In genomic region chr7:19830682-19831156, GRCm38 (mm10) we compare ENCODE assay signal across 10 mouse cellular contexts. TPM values are rescaled to one million over a fixed set of nuclear protein-coding genes. Genes with fewer than 3 reads are reported as not detected.
DNase-seq lines count a peak whose midpoint lies in the region; ATAC-seq and TF ChIP-seq lines count a peak whose summit lies in the region.
"Had no signal": no experiment of that assay in that cellular context is flagged by ENCODE, and none has a peak within 500 bp of the region (broad histone marks: within the 10 kb centered on the region; RNA-seq: fewer than 3 reads in every experiment).

No protein-coding gene starts in this region.

- in situ Hi-C loops in Patski (cut with MboI; ENCODE audit: low pct_unique_long_range_greater_than_20kb) = no loop called here

- ATAC-seq in frontal cortex, adult (ENCODE audit: low TSS enrichment) = peak; percentile 27; the same call in 1 of the 2 replicates
- peak; percentile 96 for ATAC-seq in Patski
- peak; percentile 87 for ATAC-seq in lung, embryonic 16.5 days (ENCODE audit: low read depth)

- H3K9ac ChIP-seq in lung, embryonic 16.5 days (ENCODE audit: low read length) = peak overlapping the region; percentile 33; the same call in 1 of the 2 replicates

- H3K4me1 ChIP-seq in lung, embryonic 16.5 days (replicated peaks; ENCODE audit: control insufficient read depth, insufficient read depth, low read length) = peaks cover 15% of the 10 kb centered on the region

- no peak for TF ChIP-seq CTCF in Patski (IDR thresholded peaks at IDR 0.05)

- no peak overlapping the region for H3K27ac ChIP-seq in lung, embryonic 16.5 days (ENCODE audit: low read length)

- peak overlapping the region; percentile 26 for H3K4me2 ChIP-seq in lung, embryonic 16.5 days (ENCODE audit: low read depth, low read length)

- WGBS in lung, embryonic 16.5 days = 19% methylated on average over 13 of the region's 13 CpGs

- no peaks in the 10 kb centered on the region for H3K27me3 ChIP-seq in Patski
- H3K27me3 ChIP-seq in lung, embryonic 16.5 days (ENCODE audit: control insufficient read depth, insufficient read depth, low read depth, low read length) = no peaks in the 10 kb centered on the region

- CTCF ChIA-PET in Patski (lab: Charles Lee) = interaction anchor here (1.2 to 2.5 kb wide), 4 partner anchors 8 to 29 kb away, joined by 3 to 13 read pairs (median 6); partner anchors contain the start of gene Bcl3

- POLR2A ChIA-PET in Patski (lab: Charles Lee) = interaction anchor here (1.4 to 2.6 kb wide), 5 partner anchors 9 to 27 kb away, joined by 5 to 11 read pairs (median 7); partner anchors contain the start of gene Bcl3

- no peak for DNase-seq in frontal cortex, postnatal 25 days (ENCODE audit: low spot score in 2 of 2)
- peak; percentile 89 for DNase-seq in Patski (ENCODE audit: low read depth, low spot score)
- DNase-seq in gastrocnemius, postnatal 4 days (ENCODE audit: low spot score in 2 of 2) = peak; percentile 75 to 84
- DNase-seq in kidney, adult 18-20 months = peak; percentile 91
- peak; percentile 94 for DNase-seq in testis, postnatal 10 days (ENCODE audit: low spot score)
- DNase-seq in T-cell, adult 2 months (ENCODE audit: low spot score) = no peak

- H3K4me3 ChIP-seq in lung, embryonic 16.5 days (ENCODE audit: low read length) = peak overlapping the region; percentile 0; the same call in 1 of the 2 replicates

- no peaks in the 10 kb centered on the region for H3K36me3 ChIP-seq in lung, embryonic 16.5 days (ENCODE audit: control insufficient read depth, insufficient read depth, low read length)
- H3K36me3 ChIP-seq: G1E had no signal

- no peaks in the 10 kb centered on the region for H3K9me3 ChIP-seq in lung, embryonic 16.5 days (ENCODE audit: control insufficient read depth, low read length)
- H3K9me3 ChIP-seq: G1E had no signal

RNA-seq across cellular contexts. Expression of gene Bcl3, which starts 8.1 kb away (rescaled TPM):
- polyA plus RNA-seq in Patski (2021) = 70.5 TPM
- 1 to 10 TPM; 5.1 to 5.7 TPM for total RNA-seq in gastrocnemius, postnatal 4 days (2021)
- 5.4 and 5.7 TPM in 2 replicates for polyA plus RNA-seq in lung, embryonic 16.5 days (2015; fragmentation: Nextera tagmentation; extraction: Ambion mirVana)

RNA-seq across cellular contexts. Expression of gene Gm19345, which starts 21.1 kb away (rescaled TPM):
- 0.10 TPM for polyA plus RNA-seq in Patski (2021)
- not detected for total RNA-seq in gastrocnemius, postnatal 4 days (2021)
- 0.15 TPM in 1 of 2 replicates, not detected in the other for polyA plus RNA-seq in lung, embryonic 16.5 days (2015; fragmentation: Nextera tagmentation; extraction: Ambion mirVana)
- total RNA-seq: G1E had no signal
- polyA plus RNA-seq: G1E had no signal

RNA-seq across cellular contexts. Expression of gene Ceacam16, which starts 30.4 kb away (rescaled TPM):
- polyA plus RNA-seq in Patski (2021) = not detected
- not detected for total RNA-seq in gastrocnemius, postnatal 4 days (2021)
- not detected in 2 replicates for polyA plus RNA-seq in lung, embryonic 16.5 days (2015; fragmentation: Nextera tagmentation; extraction: Ambion mirVana)
- total RNA-seq: layer of hippocampus, adult 18-20 months had no signal

RNA-seq across cellular contexts. Expression of gene Cblc, which starts 34.1 kb away (rescaled TPM):
- 0.15 TPM for polyA plus RNA-seq in Patski (2021)
- total RNA-seq in gastrocnemius, postnatal 4 days (2021) = under 1 TPM; 0.76 to 0.96 TPM
- 17.8 and 18.8 TPM in 2 replicates for polyA plus RNA-seq in lung, embryonic 16.5 days (2015; fragmentation: Nextera tagmentation; extraction: Ambion mirVana)
- total RNA-seq: G1E; layer of hippocampus, adult 18-20 months had no signal
- polyA plus RNA-seq: G1E had no signal

RNA-seq across cellular contexts. Expression of gene Ceacam19, which starts 57.0 kb away (rescaled TPM):
- 0.21 TPM for polyA plus RNA-seq in Patski (2021)
- total RNA-seq in gastrocnemius, postnatal 4 days (2021) = not detected
- polyA plus RNA-seq in lung, embryonic 16.5 days (2015; fragmentation: Nextera tagmentation; extraction: Ambion mirVana) = 0.06 TPM in 1 of 2 replicates, not detected in the other
- total RNA-seq: layer of hippocampus, adult 18-20 months had no signal
- polyA plus RNA-seq: G1E had no signal

Comparison
In these comparisons a context has a peak if more than half of its experiments do, and no peak if none do; other contexts are left out.
1. ATAC-seq: peak in every context shown above with its lines; median percentile 96 in Patski; 87 in lung, embryonic 16.5 days; 27 in frontal cortex, adult.
2. DNase-seq: peak in Patski (single experiment), gastrocnemius, postnatal 4 days (2 of 2), kidney, adult 18-20 months (single experiment) and testis, postnatal 10 days (single experiment); none in frontal cortex, postnatal 25 days (0 of 2) and T-cell, adult 2 months (single experiment).
3. RNA of gene Bcl3, which starts 8.1 kb away (polyA plus RNA-seq): 70.5 TPM in Patski (single experiment); 5.4 to 5.7 TPM in lung, embryonic 16.5 days; every median in the first group is over 10 times any median in the second.